Mouse (Mus musculus) bone marrow macrophage, adult 2 months (primary cell): Measurements from ENCODE around the gene Grap2.

Source experiments
- CTCF ChIP-seq: IDR thresholded peaks from 2 replicates; pipeline ENCODE4 v1.5.1; 2012; ENCODE audit warnings: low read depth, mild to moderate bottlenecking, low read length, moderate library complexity
- POLR2A ChIP-seq: IDR thresholded peaks from 2 replicates; pipeline ENCODE4 v1.6.1; 2012; ENCODE audit warnings: mild to moderate bottlenecking, low read depth, low read length, borderline replicate concordance

GRCm38 (mm10) chr15:80626472-80626871 is 54.1 kb downstream of the Grap2 start:
- TF ChIP-seq POLR2A, result no peak
- no peak for TF ChIP-seq CTCF
